Mouse (Mus musculus) intestine, embryonic 16.5 days (tissue): ENCODE measurements around the gene Hsph1. TPM values are rescaled to one million over a fixed set of nuclear protein-coding genes. Genes with fewer than 3 reads are reported as not detected.

ENCODE experiments used
- polyA plus RNA-seq: library from polyadenylated mRNA; unstranded; fragments of >200 nt; fragmentation: Nextera tagmentation; extraction: Ambion mirVana; gene quantifications from 2 replicates; pipeline ENCODE4 v1.2.1, GENCODE M21; 2015

The Hsph1 gene
- polyA plus RNA-seq, 1 experiment from 2014 or later, result 47.7 TPM

Other genes starting within 250 kb of the Hsph1 start
- gene Medag, start 224.6 kb downstream of the Hsph1 start, polyA plus RNA-seq, result 1.8 and 2.0 TPM in 2 replicates
- gene Tex26, start 196.7 kb downstream of the Hsph1 start, polyA plus RNA-seq, result 0.38 and 0.39 TPM in 2 replicates
- gene Wdr95, start 107.7 kb downstream of the Hsph1 start, polyA plus RNA-seq, result not detected in 2 replicates
- gene B3glct, start 41.9 kb upstream of the Hsph1 start, polyA plus RNA-seq, result 9.7 and 11.4 TPM in 2 replicates